Mouse (Mus musculus): ENCODE measurements around the gene Naga. TPM values are rescaled to one million over a fixed set of nuclear protein-coding genes. Genes with fewer than 3 reads are reported as not detected.
A peak's percentile ranks its signal among the peaks of the same experiment; 100 is the strongest.

The Naga gene
- polyA plus RNA-seq, 1 experiment, result 150 TPM

- WGBS, result 73% methylated on average over 8 of the region's 8 CpGs
- no peaks in the 10 kb centered on the region for H3K27me3 ChIP-seq (ENCODE audit: control insufficient read depth, insufficient read depth, low read length)
- TF ChIP-seq POLR2A (IDR thresholded peaks at IDR 0.05; ENCODE audit: control insufficient read depth, extremely low read depth, insufficient read depth, low read length, poor library complexity), result no peak
- TF ChIP-seq CTCF (IDR thresholded peaks at IDR 0.05; ENCODE audit: borderline replicate concordance, control insufficient read depth, extremely low read depth, insufficient read depth, low read length, poor library complexity), result no peak
- H3K36me3 ChIP-seq (ENCODE audit: control insufficient read depth, insufficient read depth, low read length), result no peaks in the 10 kb centered on the region; the same call in 1 of the 2 replicates
- H3K27ac ChIP-seq (ENCODE audit: control insufficient read depth, insufficient read depth, low read length), result no peak overlapping the region
- no peak for DNase-seq
- H3K4me1 ChIP-seq (replicated peaks; ENCODE audit: control insufficient read depth, insufficient read depth, low read length), result peaks cover 26% of the 10 kb centered on the region
- H3K4me3 ChIP-seq (ENCODE audit: control insufficient read depth, insufficient read depth, low read length), result no peak overlapping the region
Observed at GRCm38 (mm10) chr15:82339634-82340254, 1.0 kb upstream of the Naga start.

- Histone ChIP-seq H3K4me1 (replicated peaks; ENCODE audit: control insufficient read depth, insufficient read depth, low read length) (peaks cover 26% of the 10 kb centered on the region), H3K27ac (ENCODE audit: control insufficient read depth, insufficient read depth, low read length) (no peak overlapping the region), H3K36me3 (ENCODE audit: control insufficient read depth, insufficient read depth, low read length) (no peaks in the 10 kb centered on the region; the same call in 1 of the 2 replicates), H3K4me3 (ENCODE audit: control insufficient read depth, insufficient read depth, low read length) (peak overlapping the region; percentile 60), H3K27me3 (ENCODE audit: control insufficient read depth, insufficient read depth, low read length) (no peaks in the 10 kb centered on the region)
- DNase-seq, result no peak
- no peak for TF ChIP-seq CTCF (IDR thresholded peaks at IDR 0.05; ENCODE audit: borderline replicate concordance, control insufficient read depth, extremely low read depth, insufficient read depth, low read length, poor library complexity)
- no peak; the same call in 1 of the 2 replicates for TF ChIP-seq POLR2A (IDR thresholded peaks at IDR 0.05; ENCODE audit: control insufficient read depth, extremely low read depth, insufficient read depth, low read length, poor library complexity)
- 64% methylated on average over 10 of the region's 10 CpGs for WGBS
Observed at GRCm38 (mm10) chr15:82339150-82339549, 425 bp upstream of the Naga start.

- Histone ChIP-seq H3K4me3 (ENCODE audit: control insufficient read depth, insufficient read depth, low read length) (no peak overlapping the region; the same call in 1 of the 2 replicates), H3K27me3 (ENCODE audit: control insufficient read depth, insufficient read depth, low read length) (no peaks in the 10 kb centered on the region), H3K27ac (ENCODE audit: control insufficient read depth, insufficient read depth, low read length) (no peak overlapping the region), H3K4me1 (replicated peaks; ENCODE audit: control insufficient read depth, insufficient read depth, low read length) (peaks cover 26% of the 10 kb centered on the region), H3K36me3 (ENCODE audit: control insufficient read depth, insufficient read depth, low read length) (no peaks in the 10 kb centered on the region; the same call in 1 of the 2 replicates)
- peak; percentile 16 for DNase-seq
- TF ChIP-seq CTCF (IDR thresholded peaks at IDR 0.05; ENCODE audit: borderline replicate concordance, control insufficient read depth, extremely low read depth, insufficient read depth, low read length, poor library complexity) (no peak), POLR2A (IDR thresholded peaks at IDR 0.05; ENCODE audit: control insufficient read depth, extremely low read depth, insufficient read depth, low read length, poor library complexity) (no peak)
- 4% methylated on average over 4 of the region's 4 CpGs for WGBS
Observed at GRCm38 (mm10) chr15:82337875-82338274, 850 bp downstream of the Naga start.

- H3K27ac ChIP-seq (ENCODE audit: control insufficient read depth, insufficient read depth, low read length), result no peak overlapping the region
- no peaks in the 10 kb centered on the region for H3K27me3 ChIP-seq (ENCODE audit: control insufficient read depth, insufficient read depth, low read length)
- no peak for DNase-seq
- no peak overlapping the region for H3K4me3 ChIP-seq (ENCODE audit: control insufficient read depth, insufficient read depth, low read length)
- TF ChIP-seq CTCF (IDR thresholded peaks at IDR 0.05; ENCODE audit: borderline replicate concordance, control insufficient read depth, extremely low read depth, insufficient read depth, low read length, poor library complexity) (no peak), POLR2A (IDR thresholded peaks at IDR 0.05; ENCODE audit: control insufficient read depth, extremely low read depth, insufficient read depth, low read length, poor library complexity) (no peak)
- H3K36me3 ChIP-seq (ENCODE audit: control insufficient read depth, insufficient read depth, low read length), result no peaks in the 10 kb centered on the region; the same call in 1 of the 2 replicates
- H3K4me1 ChIP-seq (replicated peaks; ENCODE audit: control insufficient read depth, insufficient read depth, low read length), result peaks cover 19% of the 10 kb centered on the region
- 96% methylated on average over 12 of the region's 12 CpGs for WGBS
Observed at GRCm38 (mm10) chr15:82336629-82337028, 2.1 kb downstream of the Naga start.

GRCm38 (mm10) chr15:82335194-82335593 is 3.5 kb downstream of the Naga start:
- TF ChIP-seq POLR2A (IDR thresholded peaks at IDR 0.05; ENCODE audit: control insufficient read depth, extremely low read depth, insufficient read depth, low read length, poor library complexity) (no peak), CTCF (IDR thresholded peaks at IDR 0.05; ENCODE audit: borderline replicate concordance, control insufficient read depth, extremely low read depth, insufficient read depth, low read length, poor library complexity) (no peak)
- DNase-seq, result no peak
- H3K4me3 ChIP-seq (ENCODE audit: control insufficient read depth, insufficient read depth, low read length), result no peak overlapping the region
- H3K36me3 ChIP-seq (ENCODE audit: control insufficient read depth, insufficient read depth, low read length), result no peaks in the 10 kb centered on the region; the same call in 1 of the 2 replicates
- no peak overlapping the region for H3K27ac ChIP-seq (ENCODE audit: control insufficient read depth, insufficient read depth, low read length)
- no peaks in the 10 kb centered on the region for H3K27me3 ChIP-seq (ENCODE audit: control insufficient read depth, insufficient read depth, low read length)
- peaks cover 11% of the 10 kb centered on the region for H3K4me1 ChIP-seq (replicated peaks; ENCODE audit: control insufficient read depth, insufficient read depth, low read length)
- WGBS, result 98% methylated on average over 4 of the region's 4 CpGs

- no peak for DNase-seq
- no peaks in the 10 kb centered on the region for H3K27me3 ChIP-seq (ENCODE audit: control insufficient read depth, insufficient read depth, low read length)
- WGBS, result 55% methylated on average over 2 of the region's 2 CpGs
- no peak overlapping the region for H3K27ac ChIP-seq (ENCODE audit: control insufficient read depth, insufficient read depth, low read length)
- H3K36me3 ChIP-seq (ENCODE audit: control insufficient read depth, insufficient read depth, low read length), result no peaks in the 10 kb centered on the region
- no peak overlapping the region for H3K4me3 ChIP-seq (ENCODE audit: control insufficient read depth, insufficient read depth, low read length)
- no peak for TF ChIP-seq POLR2A (IDR thresholded peaks at IDR 0.05; ENCODE audit: control insufficient read depth, extremely low read depth, insufficient read depth, low read length, poor library complexity)
- TF ChIP-seq CTCF (IDR thresholded peaks at IDR 0.05; ENCODE audit: borderline replicate concordance, control insufficient read depth, extremely low read depth, insufficient read depth, low read length, poor library complexity), result no peak
- H3K4me1 ChIP-seq (replicated peaks; ENCODE audit: control insufficient read depth, insufficient read depth, low read length), result peaks cover 6% of the 10 kb centered on the region; the same call in 1 of the 2 replicates
Observed at GRCm38 (mm10) chr15:82325382-82325781, 13.3 kb downstream of the Naga start.
